Mouse (Mus musculus): ENCODE data around the gene Pdzd2. TPM values are rescaled to one million over a fixed set of nuclear protein-coding genes. Genes with fewer than 3 reads are reported as not detected.

The Pdzd2 gene
- polyA plus RNA-seq, 1 experiment from 2014 or later: 19.1 TPM

- Histone ChIP-seq H3K4me2 (ENCODE audit: low read length) (no peak overlapping the region), H3K9me3 (replicated peaks; ENCODE audit: low read length) (no peaks in the 10 kb centered on the region), H3K4me1 (replicated peaks; ENCODE audit: insufficient read depth, low read length) (peaks cover 31% of the 10 kb centered on the region; the same call in 1 of the 2 replicates), H3K27me3 (ENCODE audit: insufficient read depth, low read length) (no peaks in the 10 kb centered on the region), H3K4me3 (replicated peaks; ENCODE audit: low read depth, low read length) (no peak overlapping the region), H3K27ac (no peak overlapping the region), H3K36me3 (ENCODE audit: insufficient read depth, low read length) (no peaks in the 10 kb centered on the region), H3K9ac (ENCODE audit: low read depth, low read length) (no peak overlapping the region)
- WGBS: 86% methylated on average over 6 of the region's 6 CpGs
- ATAC-seq (replicated peaks; ENCODE audit: low FRiP score, low read depth): no peak
- TF ChIP-seq CTCF (IDR thresholded peaks at IDR 0.05; ENCODE audit: low read depth): no peak
- DNase-seq (ENCODE audit: low spot score): no peak
Observed at GRCm38 (mm10) chr15:12427818-12428217, 311.9 kb downstream of the Pdzd2 start.

- 0 out of 2 replicates have a peak, but pooled peaks cover 21% of the 10 kb centered on the region for H3K4me1 ChIP-seq (replicated peaks; ENCODE audit: insufficient read depth, low read length)
- no peak for TF ChIP-seq CTCF (IDR thresholded peaks at IDR 0.05; ENCODE audit: low read depth)
- no peak overlapping the region for H3K4me2 ChIP-seq (ENCODE audit: low read length)
- H3K27me3 ChIP-seq (ENCODE audit: insufficient read depth, low read length): no peaks in the 10 kb centered on the region
- no peaks in the 10 kb centered on the region for H3K9me3 ChIP-seq (replicated peaks; ENCODE audit: low read length)
- ATAC-seq (replicated peaks; ENCODE audit: low FRiP score, low read depth) (no peak), DNase-seq (ENCODE audit: low spot score) (no peak)
- no peak overlapping the region for H3K9ac ChIP-seq (ENCODE audit: low read depth, low read length)
- 68% methylated on average over 6 of the region's 6 CpGs for WGBS
- H3K36me3 ChIP-seq (ENCODE audit: insufficient read depth, low read length): no peaks in the 10 kb centered on the region
- no peak overlapping the region for H3K27ac ChIP-seq
- H3K4me3 ChIP-seq (replicated peaks; ENCODE audit: low read depth, low read length): no peak overlapping the region
Observed at GRCm38 (mm10) chr15:12426342-12426741, 313.4 kb downstream of the Pdzd2 start.

- DNase-seq (ENCODE audit: low spot score) (no peak), ATAC-seq (replicated peaks; ENCODE audit: low FRiP score, low read depth) (no peak)
- Histone ChIP-seq H3K27me3 (ENCODE audit: insufficient read depth, low read length) (no peaks in the 10 kb centered on the region), H3K4me3 (replicated peaks; ENCODE audit: low read depth, low read length) (no peak overlapping the region), H3K4me1 (replicated peaks; ENCODE audit: insufficient read depth, low read length) (0 out of 2 replicates have a peak, but pooled peaks cover 11% of the 10 kb centered on the region), H3K27ac (no peak overlapping the region), H3K9me3 (replicated peaks; ENCODE audit: low read length) (no peaks in the 10 kb centered on the region), H3K9ac (ENCODE audit: low read depth, low read length) (no peak overlapping the region), H3K36me3 (ENCODE audit: insufficient read depth, low read length) (no peaks in the 10 kb centered on the region), H3K4me2 (ENCODE audit: low read length) (no peak overlapping the region)
- WGBS: 47% methylated on average over 13 of the region's 13 CpGs
- no peak for TF ChIP-seq CTCF (IDR thresholded peaks at IDR 0.05; ENCODE audit: low read depth)
Observed at GRCm38 (mm10) chr15:12425049-12425627, 314.6 kb downstream of the Pdzd2 start.

GRCm38 (mm10) chr15:12424187-12424586, 315.5 kb downstream of the Pdzd2 start:
- no peaks in the 10 kb centered on the region for H3K27me3 ChIP-seq (ENCODE audit: insufficient read depth, low read length)
- ATAC-seq (replicated peaks; ENCODE audit: low FRiP score, low read depth) (no peak), DNase-seq (ENCODE audit: low spot score) (no peak)
- H3K9me3 ChIP-seq (replicated peaks; ENCODE audit: low read length): no peaks in the 10 kb centered on the region
- H3K27ac ChIP-seq: no peak overlapping the region
- no peak overlapping the region for H3K9ac ChIP-seq (ENCODE audit: low read depth, low read length)
- no peak overlapping the region for H3K4me3 ChIP-seq (replicated peaks; ENCODE audit: low read depth, low read length)
- no peak for TF ChIP-seq CTCF (IDR thresholded peaks at IDR 0.05; ENCODE audit: low read depth)
- 59% methylated on average over 5 of the region's 5 CpGs for WGBS
- 0 out of 2 replicates have a peak, but pooled peaks cover 10% of the 10 kb centered on the region for H3K4me1 ChIP-seq (replicated peaks; ENCODE audit: insufficient read depth, low read length)
- H3K4me2 ChIP-seq (ENCODE audit: low read length): no peak overlapping the region
- H3K36me3 ChIP-seq (ENCODE audit: insufficient read depth, low read length): no peaks in the 10 kb centered on the region

- no peak overlapping the region for H3K4me3 ChIP-seq (replicated peaks; ENCODE audit: low read depth, low read length)
- no peak overlapping the region for H3K27ac ChIP-seq
- no peaks in the 10 kb centered on the region for H3K36me3 ChIP-seq (ENCODE audit: insufficient read depth, low read length)
- ATAC-seq (replicated peaks; ENCODE audit: low FRiP score, low read depth) (no peak), DNase-seq (ENCODE audit: low spot score) (no peak)
- no peak for TF ChIP-seq CTCF (IDR thresholded peaks at IDR 0.05; ENCODE audit: low read depth)
- 0 out of 2 replicates have a peak, but pooled peaks cover 6% of the 10 kb centered on the region for H3K4me1 ChIP-seq (replicated peaks; ENCODE audit: insufficient read depth, low read length)
- no peak overlapping the region for H3K4me2 ChIP-seq (ENCODE audit: low read length)
- H3K27me3 ChIP-seq (ENCODE audit: insufficient read depth, low read length): no peaks in the 10 kb centered on the region
- H3K9ac ChIP-seq (ENCODE audit: low read depth, low read length): no peak overlapping the region
- no peaks in the 10 kb centered on the region for H3K9me3 ChIP-seq (replicated peaks; ENCODE audit: low read length)
- 92% methylated on average over 8 of the region's 8 CpGs for WGBS
Observed at GRCm38 (mm10) chr15:12420915-12421314, 318.8 kb downstream of the Pdzd2 start.

GRCm38 (mm10) chr15:12420376-12420775, 319.3 kb downstream of the Pdzd2 start:
- Histone ChIP-seq H3K4me1 (replicated peaks; ENCODE audit: insufficient read depth, low read length) (0 out of 2 replicates have a peak, but pooled peaks cover 6% of the 10 kb centered on the region), H3K4me2 (ENCODE audit: low read length) (no peak overlapping the region), H3K9me3 (replicated peaks; ENCODE audit: low read length) (no peaks in the 10 kb centered on the region), H3K27me3 (ENCODE audit: insufficient read depth, low read length) (no peaks in the 10 kb centered on the region), H3K4me3 (replicated peaks; ENCODE audit: low read depth, low read length) (no peak overlapping the region), H3K36me3 (ENCODE audit: insufficient read depth, low read length) (no peaks in the 10 kb centered on the region), H3K9ac (ENCODE audit: low read depth, low read length) (no peak overlapping the region), H3K27ac (no peak overlapping the region)
- WGBS: 70% methylated on average over 10 of the region's 10 CpGs
- ATAC-seq (replicated peaks; ENCODE audit: low FRiP score, low read depth) (no peak), DNase-seq (ENCODE audit: low spot score) (no peak)
- no peak for TF ChIP-seq CTCF (IDR thresholded peaks at IDR 0.05; ENCODE audit: low read depth)

GRCm38 (mm10) chr15:12419446-12419845, 320.3 kb downstream of the Pdzd2 start:
- no peak overlapping the region for H3K4me3 ChIP-seq (replicated peaks; ENCODE audit: low read depth, low read length)
- no peaks in the 10 kb centered on the region for H3K9me3 ChIP-seq (replicated peaks; ENCODE audit: low read length)
- 57% methylated on average over 7 of the region's 7 CpGs for WGBS
- TF ChIP-seq CTCF (IDR thresholded peaks at IDR 0.05; ENCODE audit: low read depth): no peak
- no peaks in the 10 kb centered on the region for H3K36me3 ChIP-seq (ENCODE audit: insufficient read depth, low read length)
- H3K4me1 ChIP-seq (replicated peaks; ENCODE audit: insufficient read depth, low read length): no peaks in the 10 kb centered on the region
- DNase-seq (ENCODE audit: low spot score) (no peak), ATAC-seq (replicated peaks; ENCODE audit: low FRiP score, low read depth) (no peak)
- H3K27ac ChIP-seq: no peak overlapping the region
- H3K9ac ChIP-seq (ENCODE audit: low read depth, low read length): no peak overlapping the region
- no peaks in the 10 kb centered on the region for H3K27me3 ChIP-seq (ENCODE audit: insufficient read depth, low read length)
- no peak overlapping the region for H3K4me2 ChIP-seq (ENCODE audit: low read length)
